Mouse (Mus musculus) gastrocnemius, postnatal 25 days (tissue): ENCODE data around the gene Gm7579. TPM values are rescaled to one million over a fixed set of nuclear protein-coding genes. Genes with fewer than 3 reads are reported as not detected.
"Not testable (repeated sequence)": the region's sequence is repeated elsewhere in the genome, so short reads cannot be mapped to it uniquely, and the experiment has no call there.

Experiments used
- DNase-seq: peaks from one replicate; pipeline ENCODE4 v3.0.0; 2022
- long read RNA-seq, 2 experiments: library from polyadenylated mRNA; stranded (forward); transcript quantifications; one replicate each; pipeline ENCODE4 v2.0.0; 2021
- total RNA-seq, 2 experiments: library from RNA; stranded (reverse); gene quantifications; 1 replicate in 1 of 2; 2 replicates in 1 of 2; pipeline ENCODE4 v1.2.3; 2021

The Gm7579 gene
- total RNA-seq: not detected
- long read RNA-seq, experiment 1: 0 reads
- long read RNA-seq, experiment 2: 0 reads

DNA sequence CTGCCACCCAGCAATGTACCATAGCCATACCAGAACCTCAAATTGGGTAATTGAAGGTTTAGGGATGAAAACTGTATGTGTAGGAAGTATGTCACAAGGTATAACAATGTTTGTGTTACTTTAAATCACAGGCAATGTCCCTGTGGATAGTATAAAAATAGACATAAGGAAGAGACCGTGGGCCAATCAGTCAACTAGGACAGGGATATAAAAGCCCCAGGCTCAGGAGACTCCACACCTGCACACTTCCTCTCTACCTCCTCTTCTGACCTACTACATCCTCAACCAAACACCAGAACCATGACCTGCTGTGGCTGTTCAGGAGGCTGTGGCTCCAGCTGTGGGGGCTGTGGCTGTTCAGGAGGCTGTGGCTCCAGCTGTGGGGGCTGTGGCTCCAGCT lies at the start of gene Gm7579:
TSS of gene Gm7579 (plus strand) at position 301 of the 400 bp plus-strand sequence.
- DNase-seq: no peak

DNA sequence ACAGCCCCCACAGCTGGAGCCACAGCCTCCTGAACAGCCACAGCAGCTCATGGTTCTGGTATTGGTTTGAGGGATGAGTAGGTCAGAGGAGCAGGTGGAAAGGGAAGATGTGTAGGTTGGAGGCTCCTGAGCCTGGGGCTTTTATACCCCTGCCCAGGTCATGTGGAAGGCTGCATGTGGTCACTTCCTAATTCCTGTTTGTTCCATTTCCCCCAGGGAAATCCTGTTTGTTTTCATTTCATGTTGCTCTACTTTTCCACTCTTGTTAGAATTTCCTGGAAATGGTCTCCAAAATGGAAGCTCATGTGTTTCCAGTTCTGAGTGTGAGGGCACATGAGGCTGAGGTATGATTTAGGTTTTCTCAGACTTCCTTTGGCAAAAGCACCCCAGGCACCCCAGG lies 46.0 kb upstream of the Gm7579 start, which contains the start of gene Gm4553:
TSS of gene Gm4553 (minus strand) at position 101 of the 400 bp plus-strand sequence.
- not testable (repeated sequence) for DNase-seq

DNA sequence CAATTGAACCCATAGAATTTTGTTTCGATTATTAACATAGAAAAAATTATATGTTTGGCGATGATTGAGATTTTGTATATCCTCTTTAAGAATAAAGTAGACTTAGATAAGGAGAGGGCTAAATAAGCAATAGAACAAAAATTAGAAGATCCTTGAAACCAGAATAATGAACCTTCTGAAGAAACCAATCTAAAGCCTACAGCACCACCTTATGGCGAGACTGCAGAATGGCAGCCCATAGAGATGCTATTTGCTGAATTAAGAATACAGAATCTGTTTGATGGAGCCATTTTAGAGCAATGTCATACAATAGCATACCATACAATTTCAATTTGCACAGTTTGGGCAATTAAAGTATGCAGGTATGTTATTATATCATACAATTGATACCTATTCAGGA lies 41.8 kb upstream of the Gm7579 start:
- no peak for DNase-seq

DNA sequence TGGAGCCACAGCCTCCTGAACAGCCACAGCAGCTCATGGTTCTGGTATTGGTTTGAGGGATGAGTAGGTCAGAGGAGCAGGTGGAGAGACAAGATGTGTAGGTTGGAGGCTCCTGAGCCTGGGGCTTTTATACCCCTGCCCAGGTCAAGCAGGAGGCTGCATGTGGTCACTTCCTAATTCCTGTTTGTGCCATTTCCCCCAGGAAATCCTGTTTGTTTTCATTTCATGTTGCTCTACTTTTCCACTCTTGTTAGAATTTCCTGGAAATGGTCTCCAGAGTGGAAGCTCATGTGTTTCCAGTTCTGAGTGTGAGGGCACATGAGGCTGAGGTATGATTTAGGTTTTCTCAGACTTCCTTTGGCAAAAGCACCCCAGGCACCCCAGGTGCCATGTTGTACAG lies 35.8 kb upstream of the Gm7579 start, which contains the start of gene Krtap5-2:
TSS of gene Krtap5-2 (minus strand) at position 101 of the 400 bp plus-strand sequence.
- not testable (repeated sequence) for DNase-seq

DNA sequence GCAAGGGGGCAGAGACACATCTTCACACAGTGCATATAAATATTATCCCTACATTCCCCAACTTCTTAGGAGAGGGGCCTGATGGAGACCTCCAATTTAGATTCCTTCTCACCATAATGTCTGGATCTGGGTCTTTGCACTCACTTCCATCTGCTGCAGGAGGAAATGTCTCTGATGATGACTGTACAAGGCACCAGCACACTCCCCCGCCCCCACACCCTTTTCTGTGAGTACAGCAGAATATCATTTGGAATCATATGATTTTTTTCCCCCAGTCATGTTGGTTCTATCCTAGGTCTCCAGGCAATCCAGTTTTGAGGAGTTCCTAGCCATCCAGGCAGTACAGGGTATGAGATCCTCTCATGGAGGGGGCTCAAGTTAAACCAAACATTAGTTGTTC lies 33.0 kb upstream of the Gm7579 start:
- DNase-seq: no peak

DNA sequence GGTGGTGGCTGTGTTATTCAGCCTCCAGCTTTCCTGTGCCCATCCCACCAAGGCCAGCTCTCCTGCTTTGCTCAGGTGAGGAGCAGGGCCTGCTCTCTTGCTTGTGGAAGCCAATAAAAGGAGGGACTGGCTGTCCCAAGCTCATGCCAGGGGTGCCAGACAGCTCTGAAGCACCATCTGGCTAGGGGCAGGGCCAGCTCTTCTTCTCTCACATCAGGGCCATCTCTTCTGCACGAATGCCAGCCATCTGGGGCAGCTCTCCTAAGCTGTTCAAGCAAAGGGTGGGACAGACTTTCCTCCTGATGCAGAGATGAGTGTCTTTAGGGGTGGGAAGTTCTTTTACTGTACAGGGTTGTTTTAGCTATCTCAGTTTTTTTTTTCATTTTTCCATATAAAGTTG lies 30.6 kb upstream of the Gm7579 start:
- DNase-seq: no peak

DNA sequence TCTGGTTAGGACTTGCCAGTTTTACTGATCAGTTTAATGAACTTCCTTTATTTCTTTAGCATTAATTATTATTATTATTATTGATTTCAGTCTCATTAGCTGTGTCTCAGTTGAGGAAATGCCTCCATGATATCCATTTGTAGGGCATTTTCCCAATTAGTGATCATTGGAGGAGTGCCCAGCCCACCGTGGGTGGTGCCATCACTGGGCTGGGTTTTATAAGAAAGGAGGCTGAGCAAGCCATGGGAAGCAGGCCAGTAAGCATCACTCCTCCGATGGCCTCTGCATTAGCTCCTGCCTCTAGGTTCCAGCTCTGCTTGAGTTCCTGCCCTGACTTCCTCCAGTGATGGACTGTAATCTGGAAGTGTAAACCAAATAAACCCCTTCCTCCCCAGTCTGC lies 23.5 kb upstream of the Gm7579 start:
- no peak for DNase-seq

DNA sequence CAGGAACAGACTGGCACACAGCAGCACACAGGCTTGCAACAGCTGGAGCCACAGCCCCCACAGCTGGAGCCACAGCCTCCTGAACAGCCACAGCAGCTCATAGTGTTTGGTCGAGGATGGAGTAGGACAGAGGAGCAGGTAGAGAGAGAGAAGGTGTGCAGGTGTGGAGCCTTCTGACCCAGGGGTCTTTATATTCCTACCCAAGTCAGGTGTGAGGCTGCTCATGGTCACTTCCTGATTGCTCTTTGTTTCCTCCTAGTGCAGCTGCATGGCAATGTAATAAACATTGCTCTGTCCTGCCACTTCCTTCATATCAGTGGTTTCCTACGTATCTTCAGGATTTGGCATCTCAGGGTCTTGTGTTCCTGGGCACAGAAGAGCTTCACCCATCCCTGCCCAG lies 21.4 kb upstream of the Gm7579 start, which contains the start of gene Gm10153:
TSS of gene Gm10153 (minus strand) at position 101 of the 400 bp plus-strand sequence.
- no peak for DNase-seq

DNA sequence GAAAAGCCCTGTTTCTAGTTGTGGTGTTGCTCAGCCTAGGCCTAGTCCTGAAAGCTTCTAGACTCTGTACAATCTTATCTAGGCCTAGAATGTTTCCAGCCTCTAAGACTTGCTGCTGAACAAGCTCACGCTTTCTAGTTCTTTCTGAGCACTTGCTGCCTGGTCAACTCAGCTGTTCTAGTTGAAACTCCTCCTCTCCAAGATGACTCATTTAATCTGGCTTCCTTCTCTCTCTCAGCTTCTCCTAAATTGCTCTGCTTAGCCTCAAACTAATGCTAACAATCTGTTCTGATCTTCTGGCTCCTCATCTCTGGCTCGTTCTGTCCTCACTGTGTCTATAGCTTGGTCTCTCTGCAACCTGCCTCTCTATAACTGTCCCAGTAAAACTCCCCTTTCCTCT lies 12.9 kb upstream of the Gm7579 start:
- DNase-seq: no peak

DNA sequence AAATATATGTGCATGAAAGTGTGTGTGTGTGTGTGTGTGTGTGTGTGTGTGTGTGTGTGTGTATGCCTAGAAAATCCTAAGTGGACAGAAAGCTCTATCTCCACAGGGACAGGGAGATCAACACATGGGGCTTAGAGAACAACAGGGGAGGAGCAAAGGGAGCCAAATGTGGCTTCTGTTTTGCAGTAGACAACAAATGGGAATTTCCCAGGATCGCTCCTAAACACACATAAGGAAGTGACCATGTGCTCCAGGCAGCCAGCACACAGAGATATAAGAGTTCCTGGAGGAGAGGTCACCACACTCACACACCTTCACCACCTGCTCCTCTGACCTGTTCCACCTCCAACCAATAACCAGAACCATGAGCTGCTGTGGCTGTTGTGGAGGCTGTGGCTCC lies 10.6 kb upstream of the Gm7579 start, which contains the start of gene Krtap5-3:
TSS of gene Krtap5-3 (plus strand) at position 301 of the 400 bp plus-strand sequence.
- DNase-seq: no peak

DNA sequence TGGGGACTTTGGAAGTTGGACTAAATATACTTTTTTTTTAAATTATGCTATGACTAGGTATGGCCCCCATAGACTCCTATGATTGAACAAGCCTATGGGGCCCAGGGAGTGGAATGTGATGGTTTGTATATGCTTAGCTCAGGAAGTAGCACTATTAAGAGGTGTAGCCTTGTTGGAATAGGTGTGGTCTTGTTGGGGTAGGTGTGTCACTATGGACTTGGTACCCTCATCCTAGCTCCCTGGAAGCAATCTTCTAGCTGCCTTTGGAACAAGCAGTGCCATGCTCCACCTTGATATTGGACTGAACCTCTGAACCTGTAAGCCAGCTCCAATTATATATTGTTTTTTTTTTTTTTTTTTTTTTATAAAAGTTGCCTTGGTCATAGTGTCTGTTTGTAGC lies 6.2 kb upstream of the Gm7579 start:
- no peak for DNase-seq

DNA sequence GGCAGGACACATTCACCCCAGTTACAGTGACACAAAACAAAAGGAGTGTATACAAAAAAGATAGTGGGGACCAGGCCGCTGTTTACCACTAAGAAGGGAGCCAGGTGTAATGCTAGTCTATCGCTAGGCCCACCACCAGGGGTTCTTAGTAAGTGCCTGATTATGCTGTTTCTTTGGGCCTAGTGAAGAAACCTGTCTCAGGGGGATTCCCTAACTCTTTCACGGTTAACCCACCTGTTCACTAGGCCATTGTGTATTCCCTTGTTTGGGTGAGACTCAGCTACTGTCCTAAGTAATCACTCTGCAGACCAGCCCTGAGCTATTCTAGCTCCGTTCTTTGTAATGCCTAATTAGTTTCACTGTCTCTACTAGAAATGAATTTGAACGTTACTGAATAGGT lies 4.8 kb upstream of the Gm7579 start:
- not testable (repeated sequence) for DNase-seq

DNA sequence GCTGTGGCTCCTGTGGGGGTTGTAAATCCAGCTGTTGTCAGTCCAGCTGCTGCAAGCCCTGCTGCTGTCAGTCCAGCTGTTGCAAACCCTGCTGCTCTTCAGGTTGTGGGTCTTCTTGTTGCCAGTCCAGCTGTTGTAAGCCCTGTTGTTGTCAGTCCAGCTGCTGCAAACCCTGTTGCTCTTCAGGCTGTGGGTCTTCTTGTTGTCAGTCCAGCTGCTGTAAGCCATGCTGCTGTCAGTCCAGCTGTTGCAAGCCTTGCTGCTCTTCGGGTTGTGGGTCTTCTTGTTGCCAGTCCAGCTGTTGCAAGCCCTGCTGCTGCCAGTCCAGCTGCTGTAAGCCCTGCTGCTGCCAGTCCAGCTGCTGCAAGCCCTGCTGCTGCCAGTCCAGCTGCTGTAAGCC lies 477 bp downstream of the Gm7579 start:
- not testable (repeated sequence) for DNase-seq

DNA sequence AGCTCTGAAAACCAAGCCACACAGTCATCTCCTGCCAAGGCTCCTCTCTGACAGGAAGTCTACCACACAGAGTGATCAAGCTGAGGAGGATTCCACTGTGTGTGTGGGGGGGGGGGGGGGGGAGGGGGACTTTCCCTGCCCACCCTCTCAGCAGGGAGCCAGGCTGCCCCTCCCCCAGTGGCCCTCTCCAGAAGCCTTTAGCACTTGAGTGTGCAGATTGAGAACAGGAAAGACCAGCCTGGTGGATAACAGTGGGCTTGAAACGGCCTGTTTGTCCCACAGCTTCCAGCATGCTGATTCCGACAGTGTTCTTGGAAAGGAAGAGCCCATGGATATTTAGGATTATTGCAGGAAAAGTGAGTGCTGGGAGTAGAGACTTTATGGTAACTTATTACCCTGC lies 12.9 kb downstream of the Gm7579 start:
- DNase-seq: no peak

DNA sequence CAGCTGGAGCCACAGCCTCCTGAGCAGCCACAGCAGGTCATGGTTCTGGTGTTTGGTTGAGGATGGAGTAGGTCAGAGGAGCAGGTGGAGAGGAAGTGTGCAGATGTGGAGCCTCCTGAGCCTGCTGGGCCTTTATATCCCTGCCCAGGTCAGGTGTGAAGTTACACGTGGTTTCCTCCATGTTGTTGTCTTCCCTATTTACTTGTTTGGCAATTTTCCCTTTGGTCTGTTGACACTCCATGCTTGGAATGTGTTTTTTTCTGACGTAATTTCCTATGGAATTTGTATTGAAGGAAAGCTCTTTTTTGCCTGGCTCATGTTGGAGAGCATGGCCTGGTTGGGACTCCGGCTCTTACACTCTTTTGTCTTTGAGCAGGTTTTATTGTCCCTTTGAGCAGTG lies 18.2 kb downstream of the Gm7579 start, which contains the start of gene Krtap5-5:
TSS of gene Krtap5-5 (minus strand) at position 101 of the 400 bp plus-strand sequence.
- not testable (repeated sequence) for DNase-seq

DNA sequence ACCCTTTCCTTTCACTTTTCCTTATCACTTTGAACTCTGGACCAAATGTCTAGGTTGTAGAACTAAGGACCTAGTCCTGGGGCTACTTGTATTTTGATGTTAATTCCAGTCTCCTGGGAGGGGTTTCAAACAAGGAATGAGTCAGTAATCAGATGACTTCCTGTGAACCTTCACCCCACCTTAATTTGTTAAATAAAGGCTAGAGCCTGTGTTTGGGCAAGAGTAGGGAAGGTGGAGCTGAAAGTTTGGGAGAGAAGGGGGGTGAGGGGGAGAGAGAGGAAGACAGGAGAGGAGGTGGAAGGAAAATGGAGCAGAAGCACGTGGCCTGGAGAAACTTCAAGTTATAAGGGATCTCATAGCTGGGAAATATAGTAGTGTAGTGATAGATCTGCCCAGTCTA lies 19.9 kb downstream of the Gm7579 start:
- DNase-seq: no peak

DNA sequence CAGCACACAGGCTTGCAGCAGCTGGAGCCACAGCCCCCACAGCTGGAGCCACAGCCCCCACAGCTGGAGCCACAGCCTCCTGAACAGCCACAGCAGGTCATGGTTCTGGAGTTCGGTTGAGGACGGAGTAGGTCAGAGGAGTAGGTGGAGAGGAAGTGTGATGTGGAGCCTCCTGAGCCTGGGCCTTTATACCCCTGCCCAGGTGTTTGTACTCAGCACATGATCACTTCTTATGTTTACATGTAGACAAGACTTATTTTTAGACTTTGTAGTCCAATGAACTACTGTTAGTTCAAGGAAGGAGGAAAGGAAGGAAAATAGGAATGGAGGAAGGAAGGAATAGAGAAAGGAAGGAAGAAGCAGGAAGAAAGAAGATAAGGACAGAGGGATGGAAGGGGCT lies 29.3 kb downstream of the Gm7579 start, which contains the start of gene Gm40460:
TSS of gene Gm40460 (minus strand) at position 101 of the 400 bp plus-strand sequence.
- no peak for DNase-seq

DNA sequence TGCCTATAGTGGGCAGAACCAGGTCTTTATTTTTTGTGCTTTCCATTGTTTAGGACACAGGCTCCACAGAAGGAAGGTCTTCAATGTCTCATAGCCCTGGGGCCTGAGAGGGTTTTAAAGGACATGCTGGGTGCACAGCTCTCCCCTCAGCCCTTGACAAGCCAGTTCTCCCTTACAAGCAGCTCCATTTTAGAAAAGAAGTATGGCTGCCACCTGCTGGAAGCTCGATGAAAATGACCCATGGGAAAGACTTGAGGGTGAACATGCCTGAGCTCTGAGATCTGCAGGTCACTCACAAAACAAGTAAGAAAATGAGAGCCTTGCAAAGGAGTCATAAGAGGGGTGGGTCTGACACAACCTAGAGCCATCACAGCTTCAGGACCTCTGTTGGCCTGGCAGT lies 38.2 kb downstream of the Gm7579 start:
- DNase-seq: no peak

DNA sequence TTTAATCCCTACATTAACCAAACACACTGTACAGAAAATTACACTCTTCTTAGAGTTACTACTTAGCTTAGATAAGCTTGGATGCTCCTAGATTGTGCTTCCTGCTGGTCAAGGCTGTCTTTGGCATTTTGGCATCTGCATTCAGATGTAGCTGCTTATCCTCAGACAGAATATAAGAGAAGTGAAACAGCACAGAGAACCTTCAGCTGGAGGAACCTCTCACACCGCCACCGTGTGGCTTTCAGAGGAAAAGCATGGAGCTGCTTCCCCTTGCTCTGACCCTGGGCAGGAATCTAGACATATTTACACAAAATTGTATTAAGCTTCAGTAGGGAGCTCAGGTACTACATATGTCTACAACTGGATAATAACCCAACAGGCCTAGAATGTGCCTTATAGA lies 43.9 kb downstream of the Gm7579 start:
- DNase-seq: no peak

DNA sequence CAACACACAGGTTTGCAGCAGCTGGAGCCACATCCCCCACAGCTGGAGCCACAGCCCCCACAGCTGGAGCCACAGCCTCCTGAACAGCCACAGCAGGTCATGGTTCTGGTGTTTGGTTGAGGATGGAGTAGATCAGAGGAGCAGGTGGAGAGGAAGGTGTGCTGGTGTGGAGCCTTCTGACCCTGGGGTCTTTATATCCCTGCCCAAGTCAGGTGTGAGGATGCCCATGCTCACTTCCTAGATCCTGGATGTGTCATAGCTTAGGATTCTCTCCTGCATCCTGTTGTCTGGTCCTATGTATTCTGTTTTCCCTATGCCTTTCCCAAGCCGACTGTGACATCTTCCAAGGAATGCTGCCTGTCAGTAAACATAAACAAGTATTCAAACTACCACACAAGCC lies 46.6 kb downstream of the Gm7579 start, which contains the start of gene Gm2431:
TSS of gene Gm2431 (minus strand) at position 101 of the 400 bp plus-strand sequence.
- DNase-seq: not testable (repeated sequence)
